Mouse (Mus musculus): ENCODE measurements around the gene Golm1.
"Not testable (repeated sequence)": the region's sequence is repeated elsewhere in the genome, so short reads cannot be mapped to it uniquely, and the experiment has no call there.

The Golm1 gene

DNA sequence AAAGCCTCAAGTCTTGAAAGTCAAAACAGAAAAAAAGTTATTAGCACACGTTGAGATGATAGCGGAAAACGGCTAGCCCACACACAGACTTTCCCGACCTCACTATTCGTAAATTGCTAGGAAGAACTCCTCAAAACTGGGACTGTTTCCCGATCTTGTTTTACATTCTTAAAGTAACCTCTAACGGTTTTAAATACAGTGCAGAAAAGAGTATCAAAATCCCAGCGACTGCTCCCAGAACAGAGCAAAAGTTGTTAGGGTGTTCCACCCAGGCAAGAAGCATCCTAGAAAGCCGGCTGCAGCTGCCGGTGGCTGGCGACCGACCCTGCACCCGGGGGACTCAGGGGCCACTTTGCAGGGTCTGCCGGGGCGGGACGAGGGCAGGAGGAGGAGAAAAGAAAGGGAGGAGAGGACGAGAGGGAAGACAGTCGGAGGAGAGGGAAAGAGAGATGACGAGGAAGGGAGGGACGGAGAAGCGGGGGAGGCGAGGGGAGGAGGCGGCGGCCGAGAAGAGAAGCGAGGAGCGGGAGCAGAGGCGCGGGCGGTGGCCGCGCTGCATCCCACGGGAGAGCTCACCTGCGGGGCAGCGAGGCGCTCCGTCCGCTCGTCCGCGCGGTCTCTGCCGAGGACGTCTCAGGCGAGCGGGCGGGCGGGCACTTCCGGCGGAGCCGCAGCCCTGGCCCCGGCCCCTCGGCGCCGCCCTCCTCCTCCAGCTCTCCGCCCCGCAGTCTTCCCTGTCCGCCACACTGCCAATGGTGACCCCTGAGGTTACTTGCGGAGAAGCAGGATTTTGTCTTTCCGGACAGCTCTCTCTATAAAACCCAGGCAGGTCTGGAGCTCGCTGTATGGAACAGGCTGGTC lies at the start of gene Golm1:
Golm1 (minus strand) TSS at position 661 of the 861 bp plus-strand sequence.
- DNase-seq (ENCODE audit: low spot score), result peak; percentile 33

DNA sequence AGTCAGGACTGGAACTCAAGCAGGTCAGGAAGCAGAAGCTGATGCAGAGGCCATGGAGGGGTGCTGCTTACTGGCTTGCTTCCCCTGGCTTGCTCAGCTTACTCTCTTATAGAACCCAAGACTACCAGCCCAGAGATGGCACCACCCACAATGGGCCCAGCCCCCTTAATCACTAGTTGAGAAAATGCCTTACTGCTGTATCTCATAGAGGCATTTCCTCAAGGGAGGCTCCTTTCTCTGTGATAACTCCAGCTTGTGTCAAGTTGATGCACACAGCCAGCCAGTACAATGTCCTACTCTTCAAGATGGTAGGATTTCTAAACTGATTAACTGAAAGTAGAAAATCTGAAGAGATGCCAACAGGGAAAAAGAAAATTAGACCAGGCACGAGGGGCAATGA lies 46.5 kb upstream of the Golm1 start:
- DNase-seq (ENCODE audit: low spot score), result not testable (repeated sequence)

DNA sequence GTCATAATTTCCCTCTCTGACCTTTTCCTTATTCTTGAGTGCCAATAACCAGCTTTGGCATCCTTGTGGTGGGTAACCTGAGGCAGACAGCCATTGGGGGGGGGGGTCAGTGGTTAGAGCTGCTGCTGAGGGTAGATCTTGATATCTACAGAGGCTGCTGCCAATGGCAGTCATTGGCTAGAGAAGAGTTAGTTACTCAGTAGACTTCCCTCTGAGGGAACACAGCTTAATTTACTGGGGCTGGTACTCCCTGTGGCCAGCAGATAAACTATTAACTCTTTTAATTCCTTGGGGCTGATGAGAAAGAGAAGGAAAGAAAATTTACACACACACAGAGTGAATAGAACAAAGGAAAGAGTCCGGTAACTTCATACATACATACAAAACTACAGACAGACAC lies 43.9 kb upstream of the Golm1 start:
- DNase-seq (ENCODE audit: low spot score), result no peak

DNA sequence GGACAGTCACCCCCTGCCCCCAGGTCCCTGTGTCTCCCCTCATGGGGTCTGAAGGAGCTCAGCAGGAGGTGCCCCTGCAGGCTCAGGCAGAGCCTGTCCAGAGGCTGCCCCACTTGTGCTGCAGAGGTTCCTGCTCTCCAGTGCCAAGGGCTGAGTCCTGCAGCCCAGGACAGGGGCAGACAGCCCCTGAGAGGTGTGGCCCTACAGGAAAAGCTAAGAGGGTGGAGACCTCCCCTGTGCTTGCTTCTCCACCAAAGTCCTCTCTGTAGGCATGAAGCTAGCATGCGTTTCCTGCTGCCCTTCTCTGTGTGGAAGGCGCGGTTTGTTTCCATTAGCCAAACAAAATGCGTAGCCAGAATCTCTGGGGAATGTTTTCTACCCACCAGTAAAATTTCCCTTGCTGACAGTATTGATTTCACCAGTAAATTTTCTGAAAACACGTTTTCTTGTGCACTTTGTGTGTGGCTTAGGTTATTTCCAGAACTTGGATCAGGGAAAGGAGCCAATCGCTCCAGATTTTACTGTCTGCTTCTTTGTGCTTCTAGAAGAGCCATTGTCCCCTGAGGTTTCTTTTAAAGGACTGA lies 43.3 kb upstream of the Golm1 start:
- DNase-seq (ENCODE audit: low spot score), result not testable (repeated sequence)

DNA sequence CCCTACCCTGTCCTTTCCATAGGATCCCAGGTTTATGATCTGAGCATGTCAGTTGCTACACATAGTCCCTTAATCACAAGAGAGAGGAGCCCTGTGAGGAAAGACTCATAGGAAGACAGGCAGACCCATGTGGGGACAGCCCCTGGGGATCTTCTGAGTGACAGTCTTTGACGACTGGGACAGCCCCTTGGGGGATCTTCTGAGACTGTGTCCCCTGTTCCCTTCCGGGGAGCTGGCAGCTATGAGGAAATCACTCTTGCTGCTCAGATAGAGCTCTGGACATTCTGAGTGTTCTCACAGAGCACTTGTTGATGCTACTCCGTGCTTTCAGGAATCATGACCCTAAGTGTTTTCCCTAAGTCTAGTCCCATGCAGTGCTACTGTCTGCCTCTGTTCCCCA lies 38.1 kb upstream of the Golm1 start:
- DNase-seq (ENCODE audit: low spot score), result no peak

DNA sequence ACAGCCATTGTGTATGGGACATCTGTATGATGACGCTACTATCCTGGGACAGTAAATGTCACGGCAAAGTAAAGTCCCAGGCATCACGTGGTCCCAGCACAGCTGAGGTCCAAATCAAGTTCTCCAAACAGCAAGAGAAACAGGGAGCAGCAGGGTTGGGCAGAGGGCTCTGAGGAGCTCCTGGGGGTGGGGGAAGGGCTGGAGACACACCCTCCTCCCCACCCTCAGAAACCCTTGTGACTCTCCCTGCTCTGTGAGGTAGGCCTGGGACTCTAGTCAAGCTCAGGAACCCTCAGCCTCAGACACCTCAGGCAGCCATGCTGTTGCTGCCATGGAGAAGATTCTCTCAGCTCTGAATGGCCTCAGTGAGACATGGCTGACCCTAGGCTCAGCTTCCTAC lies 36.4 kb upstream of the Golm1 start, which contains the start of gene Spata31d1b:
Spata31d1b (plus strand) TSS at position 301 of the 400 bp plus-strand sequence.
- not testable (repeated sequence) for DNase-seq (ENCODE audit: low spot score)

DNA sequence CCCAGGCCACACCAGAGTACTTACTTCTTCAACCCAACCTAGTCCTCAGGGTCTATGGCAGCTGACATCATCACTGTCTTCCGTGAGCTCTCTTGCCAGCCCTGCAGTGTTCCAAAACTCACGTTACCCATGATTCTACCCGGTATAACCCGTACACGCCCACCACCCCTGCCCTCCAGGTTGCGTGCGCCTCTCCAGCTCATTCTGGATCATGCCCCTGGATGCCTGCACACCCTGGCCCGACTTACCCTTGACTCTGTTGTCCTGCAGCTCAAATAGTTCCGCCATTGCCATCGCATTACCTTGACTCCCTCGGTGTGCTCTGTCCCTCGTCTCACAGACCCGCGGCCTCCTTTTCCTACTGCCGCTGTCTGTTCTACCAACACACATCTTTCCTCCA lies 34.6 kb upstream of the Golm1 start, which contains the start of gene Spata31d1a:
Spata31d1a (minus strand) TSS at position 101 of the 400 bp plus-strand sequence.
- no peak for DNase-seq (ENCODE audit: low spot score)

DNA sequence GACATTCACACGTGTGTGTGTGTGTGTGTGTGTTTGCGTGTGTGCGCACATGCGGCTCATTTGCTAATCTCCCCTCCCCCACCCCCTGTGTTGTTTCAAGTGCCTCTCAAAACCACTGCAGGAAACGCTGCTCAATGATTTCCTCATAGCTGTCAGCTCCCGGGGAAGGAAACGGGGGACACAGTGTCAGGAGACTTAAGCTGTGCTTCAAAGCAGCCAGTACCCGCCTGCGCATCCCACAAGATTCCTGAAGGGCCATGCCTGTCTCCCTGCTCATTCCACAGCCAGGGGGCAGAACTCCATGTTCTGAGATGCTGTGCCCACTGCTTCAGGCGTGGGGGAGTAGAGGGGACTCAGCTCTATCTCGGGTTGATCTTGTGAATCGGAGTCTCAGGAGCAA lies 29.0 kb upstream of the Golm1 start:
- DNase-seq (ENCODE audit: low spot score), result no peak

DNA sequence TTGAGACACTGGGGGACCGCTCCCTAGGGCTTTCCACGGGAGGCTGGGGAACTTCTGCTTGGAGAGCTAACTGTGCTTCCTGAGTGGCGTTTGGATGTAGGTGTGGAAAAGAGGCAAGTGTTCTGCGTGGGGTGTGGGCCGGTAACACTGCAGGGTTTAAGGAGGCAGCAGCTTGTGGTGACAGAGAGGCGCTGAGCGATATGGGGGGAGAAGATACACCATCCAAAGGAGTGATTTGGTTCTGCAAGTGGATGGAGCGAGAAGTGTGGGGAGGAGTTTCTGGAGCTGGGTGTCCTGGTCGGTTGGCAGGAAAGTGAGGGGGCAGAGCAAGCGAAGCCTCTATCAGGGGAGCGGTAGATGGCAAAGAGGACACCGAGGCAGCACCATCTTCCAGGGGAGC lies 27.9 kb upstream of the Golm1 start:
- no peak for DNase-seq (ENCODE audit: low spot score)

DNA sequence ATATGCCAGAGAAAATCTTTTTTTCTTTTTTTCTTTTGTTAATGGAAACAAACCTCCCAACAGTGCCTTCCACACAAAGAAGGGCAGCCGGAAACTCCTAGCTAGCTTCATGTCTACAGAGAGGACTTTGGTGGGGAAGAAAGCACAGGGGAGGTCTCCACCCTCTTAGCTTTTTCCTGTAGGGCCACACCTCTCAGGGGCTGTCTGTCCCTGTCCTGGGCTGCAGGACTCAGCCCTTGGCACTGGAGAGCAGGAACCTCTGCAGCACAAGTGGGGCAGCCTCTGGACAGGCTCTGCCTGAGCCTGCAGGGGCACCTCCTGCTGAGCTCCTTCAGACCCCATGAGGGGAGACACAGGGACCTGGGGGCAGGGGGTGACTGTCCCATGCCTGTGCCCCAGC lies 24.5 kb upstream of the Golm1 start:
- not testable (repeated sequence) for DNase-seq (ENCODE audit: low spot score)

DNA sequence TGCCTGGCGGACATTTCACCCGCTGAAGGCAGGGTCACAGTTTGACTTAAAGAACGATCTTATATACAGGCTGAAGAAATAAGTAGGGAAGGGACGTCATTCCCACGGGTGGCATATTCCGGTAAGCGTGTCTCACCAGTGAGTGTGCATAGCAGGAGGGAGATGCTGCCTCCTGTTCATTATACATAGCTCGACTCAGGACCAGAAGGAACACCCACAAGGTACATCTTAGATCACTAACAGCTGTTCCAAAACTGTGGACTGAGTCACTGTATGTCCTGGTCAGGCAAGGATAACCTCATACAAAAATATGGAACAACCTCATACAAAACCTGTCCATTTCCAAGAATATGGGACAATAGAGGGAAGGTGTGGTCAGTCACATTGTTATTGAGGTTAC lies 23.5 kb upstream of the Golm1 start:
- no peak for DNase-seq (ENCODE audit: low spot score)

DNA sequence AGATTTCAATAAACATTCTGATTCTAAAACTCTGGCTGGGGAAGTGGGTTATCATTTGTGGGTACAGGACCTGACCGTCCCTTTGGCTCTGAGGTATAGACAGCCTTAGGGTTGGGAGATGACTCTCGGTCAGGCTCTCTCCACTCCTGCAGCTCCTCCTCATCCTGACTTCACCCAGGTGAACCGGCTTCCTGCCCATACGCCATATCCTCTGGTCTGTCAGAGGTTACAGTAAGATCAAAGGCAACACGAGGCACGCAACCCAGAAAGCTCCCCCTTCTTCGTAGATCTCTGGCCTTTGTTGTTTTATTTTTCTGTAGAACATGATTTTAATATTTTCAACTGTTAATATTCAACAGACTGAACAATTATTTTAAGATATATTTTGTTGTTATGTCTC lies 20.2 kb upstream of the Golm1 start:
- no peak for DNase-seq (ENCODE audit: low spot score)

DNA sequence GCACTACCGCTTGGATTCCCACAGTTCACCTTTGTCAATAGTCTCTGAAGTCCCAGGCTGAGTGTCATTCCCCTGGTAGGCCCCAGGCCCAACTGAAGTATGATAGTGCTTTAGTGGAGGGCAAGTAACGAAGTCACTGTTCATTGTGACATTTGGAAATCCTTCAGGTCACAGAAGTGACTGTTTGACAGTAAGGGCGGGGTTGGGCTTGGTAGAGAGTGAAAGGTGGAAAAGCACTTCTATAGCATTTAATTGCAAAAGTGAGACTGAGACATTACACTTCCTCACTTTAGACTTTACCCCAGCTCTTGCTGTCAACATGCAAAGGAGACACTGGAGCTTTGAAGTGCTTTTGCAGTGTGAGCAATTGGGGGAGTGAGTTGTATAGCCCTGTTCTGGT lies 18.4 kb upstream of the Golm1 start, which contains the start of gene 4921517D22Rik:
4921517D22Rik (minus strand) TSS at position 101 of the 400 bp plus-strand sequence.
- no peak for DNase-seq (ENCODE audit: low spot score)

DNA sequence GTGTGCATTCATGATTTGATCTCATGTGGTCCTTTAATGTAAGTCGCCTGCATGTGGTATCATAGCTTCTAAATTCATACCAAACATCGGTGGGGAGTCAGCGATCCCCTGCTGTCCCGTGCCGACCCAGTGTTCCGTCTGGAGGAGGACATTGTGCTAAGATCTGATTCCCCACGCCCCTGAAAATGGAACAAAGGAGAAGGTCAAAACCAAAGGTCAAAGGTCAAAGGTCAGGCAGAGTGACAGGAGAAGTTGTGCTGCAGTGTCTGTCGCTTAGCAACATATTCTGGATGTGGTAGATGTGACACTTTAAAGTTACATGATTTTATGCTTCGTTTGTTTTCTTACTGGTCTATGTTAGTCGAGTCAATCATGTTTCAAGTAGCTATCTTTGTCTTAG lies 15.9 kb upstream of the Golm1 start:
- no peak for DNase-seq (ENCODE audit: low spot score)

DNA sequence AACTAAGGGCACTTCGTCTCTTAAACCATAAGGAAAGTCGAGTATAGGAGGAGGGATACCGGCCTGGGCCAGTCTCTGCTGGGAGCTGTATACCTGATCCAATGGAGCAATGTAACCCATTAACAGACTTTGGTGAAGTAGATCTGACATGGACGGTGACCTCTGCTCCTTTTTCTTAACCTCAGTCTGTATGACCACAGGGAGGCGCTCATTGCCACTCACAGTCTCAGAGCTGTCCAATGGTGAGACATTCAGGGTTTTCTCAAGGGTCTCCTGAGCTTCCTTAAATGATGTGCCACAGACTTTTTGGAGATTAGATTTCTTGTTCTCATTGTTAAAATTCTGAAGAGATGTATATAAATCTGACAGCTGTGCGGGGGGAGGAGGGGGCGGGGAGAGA lies 15.0 kb upstream of the Golm1 start:
- no peak for DNase-seq (ENCODE audit: low spot score)

DNA sequence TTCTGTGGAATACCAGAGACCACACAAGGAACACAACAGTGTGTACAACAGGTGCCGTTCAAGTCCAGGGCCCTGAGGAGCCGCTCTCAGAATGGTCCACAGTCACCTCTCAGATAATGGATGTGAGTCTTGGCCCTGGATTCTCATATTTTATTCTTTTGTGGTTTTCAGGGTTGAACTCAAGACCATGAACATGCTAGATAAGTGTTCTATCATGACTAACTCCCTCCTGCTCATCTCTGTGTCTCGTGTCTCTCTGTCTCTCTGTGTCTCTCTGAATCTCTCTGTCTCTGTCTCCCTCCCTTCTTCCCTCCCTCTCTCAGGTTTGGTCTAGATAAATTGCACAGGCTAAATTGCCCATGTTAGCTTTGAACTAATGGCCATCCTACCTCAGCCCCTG lies 14.2 kb upstream of the Golm1 start:
- DNase-seq (ENCODE audit: low spot score), result no peak

DNA sequence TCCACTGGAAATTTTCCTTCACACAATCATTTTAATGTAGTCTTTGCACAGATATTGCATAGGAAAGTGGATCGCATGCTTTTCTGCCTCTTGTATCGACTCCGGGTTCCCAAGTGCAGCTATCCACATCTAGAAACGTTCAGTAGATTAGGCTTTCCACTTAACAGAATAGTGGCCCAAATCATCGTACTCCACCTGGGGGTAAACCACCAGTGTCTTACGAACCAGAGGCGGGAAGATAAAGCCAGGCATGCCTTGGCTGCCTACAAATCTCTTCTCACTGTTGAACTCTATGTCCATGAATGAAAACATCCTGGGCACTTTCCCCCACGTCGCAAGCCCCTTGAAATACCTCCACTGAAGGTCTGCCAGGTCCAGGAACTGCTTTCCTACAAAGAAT lies 13.7 kb upstream of the Golm1 start:
- DNase-seq (ENCODE audit: low spot score), result no peak

DNA sequence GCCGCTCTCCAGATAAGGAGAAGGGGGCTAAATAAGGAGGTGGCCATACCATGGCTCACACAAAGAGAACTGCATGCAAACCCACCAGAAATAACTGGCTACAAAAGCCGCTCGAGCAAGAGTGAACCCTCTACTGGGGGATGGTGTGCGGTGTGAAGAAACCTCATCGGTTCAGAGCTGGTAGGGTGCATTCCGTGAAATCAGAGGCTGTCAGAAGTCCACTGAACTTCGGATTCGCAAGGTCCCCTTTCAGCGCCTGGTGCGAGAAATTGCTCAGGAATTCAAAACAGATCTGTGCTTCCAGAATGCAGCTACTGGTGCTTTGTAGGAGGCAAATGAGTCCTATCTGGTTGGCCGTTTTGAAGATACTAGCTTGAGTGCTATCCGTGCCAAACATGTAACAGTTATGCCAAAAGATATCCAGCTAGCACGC lies 12.7 kb upstream of the Golm1 start:
- no peak for DNase-seq (ENCODE audit: low spot score)

DNA sequence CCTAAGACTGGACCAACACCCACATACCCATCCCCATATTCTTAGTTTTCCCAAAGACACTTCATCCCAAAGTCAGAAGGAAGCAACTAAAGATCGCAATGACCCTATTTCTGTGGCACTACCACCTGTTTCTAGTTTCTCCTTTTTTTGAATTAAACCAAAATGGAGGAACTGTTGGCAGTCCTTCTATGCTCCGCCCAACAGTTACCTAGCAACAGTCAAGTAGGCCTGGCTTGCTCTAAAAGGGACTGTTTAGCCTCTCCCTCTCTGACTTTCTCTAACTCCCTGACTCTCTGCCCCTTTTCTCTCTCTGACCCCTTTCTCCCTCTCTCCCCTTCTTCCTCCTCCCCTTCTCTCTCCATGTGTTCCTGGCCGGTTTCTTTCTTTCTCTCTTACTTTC lies 9.6 kb upstream of the Golm1 start:
- no peak for DNase-seq (ENCODE audit: low spot score)

DNA sequence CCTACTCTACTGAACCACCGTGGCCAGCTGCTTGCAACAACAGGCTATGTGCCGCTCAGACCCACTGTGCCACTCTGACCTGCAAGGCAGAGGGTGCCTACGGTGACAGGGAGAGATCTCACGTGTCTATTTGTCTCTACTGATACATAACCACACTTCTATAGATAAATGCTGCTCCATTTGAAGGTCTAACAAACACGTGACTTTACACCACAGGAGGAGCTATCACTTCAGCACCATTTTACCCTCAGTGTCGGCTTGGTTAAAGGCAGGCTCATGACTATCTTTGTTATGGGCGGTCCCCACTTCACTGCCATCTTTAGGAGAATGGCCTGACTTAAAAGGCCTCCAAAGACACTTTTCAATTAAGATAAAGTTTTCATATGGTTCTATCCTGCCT lies 7.0 kb upstream of the Golm1 start:
- no peak for DNase-seq (ENCODE audit: low spot score)

DNA sequence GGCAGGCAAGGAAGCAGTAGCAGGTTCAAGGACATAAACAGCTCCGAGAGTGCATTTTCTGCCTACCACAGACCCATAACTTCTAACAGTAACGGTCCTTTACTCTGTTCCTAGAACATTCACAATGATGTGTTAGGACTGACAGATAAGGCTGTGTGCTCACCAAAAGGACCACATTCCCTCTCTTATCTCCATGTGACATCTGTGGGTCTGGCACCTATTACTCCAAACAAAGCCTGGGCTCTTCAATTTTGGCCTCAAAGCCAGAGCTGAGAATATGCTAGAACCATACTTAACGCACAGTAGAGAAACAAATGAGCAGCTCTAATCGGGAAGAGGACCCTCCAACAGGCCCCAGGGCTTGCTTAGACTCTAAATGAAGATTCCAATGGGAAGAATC lies 4.3 kb upstream of the Golm1 start:
- DNase-seq (ENCODE audit: low spot score), result no peak

DNA sequence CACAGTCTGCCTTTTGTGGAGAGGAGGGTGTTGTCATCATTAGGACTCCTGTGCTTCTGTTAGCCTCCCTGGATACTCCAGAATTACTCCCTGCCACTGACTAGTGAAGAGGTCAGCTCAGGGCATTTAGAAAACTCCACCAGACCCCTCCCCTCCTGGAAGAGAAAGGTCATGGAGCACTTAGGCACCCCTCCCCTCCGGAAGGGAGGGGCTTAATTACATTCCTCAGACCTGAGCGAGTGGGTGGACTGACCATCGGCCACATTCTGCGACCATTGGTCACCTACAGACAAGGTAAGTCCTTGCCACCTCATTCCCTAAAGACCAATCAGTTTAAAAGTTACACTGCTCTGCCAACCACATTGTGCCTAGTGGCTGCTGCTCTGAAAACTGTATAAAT lies 3.7 kb upstream of the Golm1 start:
- no peak for DNase-seq (ENCODE audit: low spot score)
